Mouse (Mus musculus): ENCODE data around the gene Ntpcr. TPM values are rescaled to one million over a fixed set of nuclear protein-coding genes. Genes with fewer than 3 reads are reported as not detected.

Ntpcr gene
- polyA plus RNA-seq, 1 experiment, result not detected

- 85% methylated on average over 6 of the region's 6 CpGs for WGBS
- TF ChIP-seq POLR2A (IDR thresholded peaks at IDR 0.05; ENCODE audit: insufficient read depth, low read depth, low read length), result no peak
- TF ChIP-seq CTCF (IDR thresholded peaks at IDR 0.05; ENCODE audit: insufficient read depth, low read depth, low read length), result no peak
- Histone ChIP-seq H3K4me3 (ENCODE audit: insufficient read depth, low read depth, low read length) (no peak overlapping the region), H3K4me1 (ENCODE audit: control insufficient read depth, insufficient read depth, low read length) (no peaks in the 10 kb centered on the region), H3K27ac (ENCODE audit: insufficient read depth, low read depth, low read length) (no peak overlapping the region)
Observed at GRCm38 (mm10) chr8:125776800-125777199, 47.0 kb downstream of the Ntpcr start.

GRCm38 (mm10) chr8:125777478-125778164 is 47.9 kb downstream of the Ntpcr start:
- H3K4me1 ChIP-seq (ENCODE audit: control insufficient read depth, insufficient read depth, low read length), result no peaks in the 10 kb centered on the region
- 86% methylated on average over 12 of the region's 12 CpGs for WGBS
- TF ChIP-seq CTCF (IDR thresholded peaks at IDR 0.05; ENCODE audit: insufficient read depth, low read depth, low read length) (no peak), POLR2A (IDR thresholded peaks at IDR 0.05; ENCODE audit: insufficient read depth, low read depth, low read length) (no peak)
- no peak overlapping the region for H3K4me3 ChIP-seq (ENCODE audit: insufficient read depth, low read depth, low read length)
- no peak overlapping the region for H3K27ac ChIP-seq (ENCODE audit: insufficient read depth, low read depth, low read length)

- H3K27ac ChIP-seq (ENCODE audit: insufficient read depth, low read depth, low read length), result no peak overlapping the region
- 94% methylated on average over 5 of the region's 5 CpGs for WGBS
- H3K4me3 ChIP-seq (ENCODE audit: insufficient read depth, low read depth, low read length), result no peak overlapping the region
- TF ChIP-seq CTCF (IDR thresholded peaks at IDR 0.05; ENCODE audit: insufficient read depth, low read depth, low read length), result no peak
- TF ChIP-seq POLR2A (IDR thresholded peaks at IDR 0.05; ENCODE audit: insufficient read depth, low read depth, low read length), result no peak
- H3K4me1 ChIP-seq (ENCODE audit: control insufficient read depth, insufficient read depth, low read length), result no peaks in the 10 kb centered on the region
Observed at GRCm38 (mm10) chr8:125778919-125779318, 49.2 kb downstream of the Ntpcr start.

GRCm38 (mm10) chr8:125779656-125780055 is 49.9 kb downstream of the Ntpcr start:
- no peak overlapping the region for H3K4me3 ChIP-seq (ENCODE audit: insufficient read depth, low read depth, low read length)
- H3K27ac ChIP-seq (ENCODE audit: insufficient read depth, low read depth, low read length), result no peak overlapping the region
- TF ChIP-seq CTCF (IDR thresholded peaks at IDR 0.05; ENCODE audit: insufficient read depth, low read depth, low read length) (no peak), POLR2A (IDR thresholded peaks at IDR 0.05; ENCODE audit: insufficient read depth, low read depth, low read length) (no peak)
- no peaks in the 10 kb centered on the region for H3K4me1 ChIP-seq (ENCODE audit: control insufficient read depth, insufficient read depth, low read length)
- WGBS, result 91% methylated on average over 8 of the region's 8 CpGs

- Histone ChIP-seq H3K27ac (ENCODE audit: insufficient read depth, low read depth, low read length) (no peak overlapping the region), H3K4me3 (ENCODE audit: insufficient read depth, low read depth, low read length) (no peak overlapping the region), H3K4me1 (ENCODE audit: control insufficient read depth, insufficient read depth, low read length) (no peaks in the 10 kb centered on the region)
- TF ChIP-seq CTCF (IDR thresholded peaks at IDR 0.05; ENCODE audit: insufficient read depth, low read depth, low read length) (no peak), POLR2A (IDR thresholded peaks at IDR 0.05; ENCODE audit: insufficient read depth, low read depth, low read length) (no peak)
- WGBS, result 87% methylated on average over 3 of the region's 3 CpGs
Observed at GRCm38 (mm10) chr8:125782161-125782560, 52.4 kb downstream of the Ntpcr start.

GRCm38 (mm10) chr8:125786886-125787285 is 57.1 kb downstream of the Ntpcr start:
- H3K4me1 ChIP-seq (ENCODE audit: control insufficient read depth, insufficient read depth, low read length), result no peaks in the 10 kb centered on the region
- 69% methylated on average over 7 of the region's 7 CpGs for whole genome bisulfite sequencing
- H3K27ac ChIP-seq (ENCODE audit: insufficient read depth, low read depth, low read length), result no peak overlapping the region
- no peak overlapping the region for H3K4me3 ChIP-seq (ENCODE audit: insufficient read depth, low read depth, low read length)
- no peak for TF ChIP-seq POLR2A (IDR thresholded peaks at IDR 0.05; ENCODE audit: insufficient read depth, low read depth, low read length)
- no peak for TF ChIP-seq CTCF (IDR thresholded peaks at IDR 0.05; ENCODE audit: insufficient read depth, low read depth, low read length)

GRCm38 (mm10) chr8:125792816-125793455 is 63.2 kb downstream of the Ntpcr start:
- H3K4me1 ChIP-seq (ENCODE audit: control insufficient read depth, insufficient read depth, low read length), result no peaks in the 10 kb centered on the region
- no peak overlapping the region for H3K27ac ChIP-seq (ENCODE audit: insufficient read depth, low read depth, low read length)
- WGBS, result 73% methylated on average over 9 of the region's 9 CpGs
- H3K4me3 ChIP-seq (ENCODE audit: insufficient read depth, low read depth, low read length), result no peak overlapping the region
- TF ChIP-seq CTCF (IDR thresholded peaks at IDR 0.05; ENCODE audit: insufficient read depth, low read depth, low read length) (no peak), POLR2A (IDR thresholded peaks at IDR 0.05; ENCODE audit: insufficient read depth, low read depth, low read length) (no peak)

- Histone ChIP-seq H3K4me1 (ENCODE audit: control insufficient read depth, insufficient read depth, low read length) (no peaks in the 10 kb centered on the region), H3K4me3 (ENCODE audit: insufficient read depth, low read depth, low read length) (no peak overlapping the region), H3K27ac (ENCODE audit: insufficient read depth, low read depth, low read length) (no peak overlapping the region)
- 96% methylated on average over 2 of the region's 2 CpGs for WGBS
- TF ChIP-seq CTCF (IDR thresholded peaks at IDR 0.05; ENCODE audit: insufficient read depth, low read depth, low read length) (no peak), POLR2A (IDR thresholded peaks at IDR 0.05; ENCODE audit: insufficient read depth, low read depth, low read length) (no peak)
Observed at GRCm38 (mm10) chr8:125795341-125795740, 65.6 kb downstream of the Ntpcr start.

- no peak for TF ChIP-seq CTCF (IDR thresholded peaks at IDR 0.05; ENCODE audit: insufficient read depth, low read depth, low read length)
- no peak for TF ChIP-seq POLR2A (IDR thresholded peaks at IDR 0.05; ENCODE audit: insufficient read depth, low read depth, low read length)
- 95% methylated on average over 2 of the region's 2 CpGs for WGBS
- Histone ChIP-seq H3K4me3 (ENCODE audit: insufficient read depth, low read depth, low read length) (no peak overlapping the region), H3K27ac (ENCODE audit: insufficient read depth, low read depth, low read length) (no peak overlapping the region), H3K4me1 (ENCODE audit: control insufficient read depth, insufficient read depth, low read length) (no peaks in the 10 kb centered on the region)
Observed at GRCm38 (mm10) chr8:125796970-125797369, 67.2 kb downstream of the Ntpcr start.

Other genes starting within 250 kb of the Ntpcr start
- gene Sipa1l2, start 160.2 kb upstream of the Ntpcr start, polyA plus RNA-seq (2012; ENCODE audit: insufficient read depth, insufficient read length, low replicate concordance, missing spikeins), result 47.6 TPM in 1 of 2 replicates, not detected in the other
- not detected in 2 replicates for gene Map10, start 60.1 kb upstream of the Ntpcr start, polyA plus RNA-seq (2012; ENCODE audit: insufficient read depth, insufficient read length, low replicate concordance, missing spikeins)
- not detected in 2 replicates for gene Pcnx2, start 168.4 kb downstream of the Ntpcr start, polyA plus RNA-seq (2012; ENCODE audit: insufficient read depth, insufficient read length, low replicate concordance, missing spikeins)
- gene Map3k21, start 180.5 kb downstream of the Ntpcr start, polyA plus RNA-seq (2012; ENCODE audit: insufficient read depth, insufficient read length, low replicate concordance, missing spikeins), result not detected in 2 replicates